Mouse (Mus musculus) hindbrain, embryonic 10.5 days (tissue): ENCODE results near the gene Rps6ka3. TPM values are rescaled to one million over a fixed set of nuclear protein-coding genes. Genes with fewer than 3 reads are reported as not detected.

Experiments used
- DNase-seq: peaks from one replicate; pipeline ENCODE4 v3.0.0-alpha.2; 2017; ENCODE audit warnings: low spot score
- H3K27ac ChIP-seq: fragments of 300-500 bp; sonication (generic); 2 replicates; pipeline ENCODE4 v1.5.1; 2016; ENCODE audit warnings: mild to moderate bottlenecking, moderate library complexity
- H3K27me3 ChIP-seq: fragments of 300-500 bp; sonication (generic); 2 replicates; pipeline ENCODE4 v1.6.1; 2016; ENCODE audit warnings: mild to moderate bottlenecking; ENCODE audit not compliant: poor library complexity, insufficient read depth, severe bottlenecking
- H3K36me3 ChIP-seq: fragments of 300-500 bp; sonication (generic); 2 replicates; pipeline ENCODE4 v1.6.1; 2016; ENCODE audit warnings: mild to moderate bottlenecking, moderate library complexity
- H3K4me1 ChIP-seq: fragments of 300-500 bp; sonication (generic); replicated peaks from 2 replicates; pipeline ENCODE4 v1.6.1; 2016; ENCODE audit warnings: mild to moderate bottlenecking
- H3K4me3 ChIP-seq: fragments of 300-500 bp; sonication (generic); 2 replicates; pipeline ENCODE4 v1.5.1; 2016; ENCODE audit warnings: mild to moderate bottlenecking, moderate library complexity
- H3K9me3 ChIP-seq: fragments of 300-500 bp; sonication (generic); 2 replicates; pipeline ENCODE4 v1.6.1; 2016; ENCODE audit warnings: mild to moderate bottlenecking, moderate library complexity
- WGBS: fragments of 180-500 bp; shearing (Covaris S2); methylation state at CpG from one replicate; pipeline ENCODE4 v1.1.7; 2016; 5-methylcytosine and 5-hydroxymethylcytosine counted together
- polyA plus RNA-seq: library from polyadenylated mRNA; unstranded; fragments of >200 nt; fragmentation: Nextera tagmentation; extraction: Ambion mirVana; gene quantifications from 2 replicates; pipeline ENCODE4 v1.2.1, GENCODE M21; 2016

The Rps6ka3 gene
- polyA plus RNA-seq, 1 experiment from 2014 or later: 3.1 TPM

DNA sequence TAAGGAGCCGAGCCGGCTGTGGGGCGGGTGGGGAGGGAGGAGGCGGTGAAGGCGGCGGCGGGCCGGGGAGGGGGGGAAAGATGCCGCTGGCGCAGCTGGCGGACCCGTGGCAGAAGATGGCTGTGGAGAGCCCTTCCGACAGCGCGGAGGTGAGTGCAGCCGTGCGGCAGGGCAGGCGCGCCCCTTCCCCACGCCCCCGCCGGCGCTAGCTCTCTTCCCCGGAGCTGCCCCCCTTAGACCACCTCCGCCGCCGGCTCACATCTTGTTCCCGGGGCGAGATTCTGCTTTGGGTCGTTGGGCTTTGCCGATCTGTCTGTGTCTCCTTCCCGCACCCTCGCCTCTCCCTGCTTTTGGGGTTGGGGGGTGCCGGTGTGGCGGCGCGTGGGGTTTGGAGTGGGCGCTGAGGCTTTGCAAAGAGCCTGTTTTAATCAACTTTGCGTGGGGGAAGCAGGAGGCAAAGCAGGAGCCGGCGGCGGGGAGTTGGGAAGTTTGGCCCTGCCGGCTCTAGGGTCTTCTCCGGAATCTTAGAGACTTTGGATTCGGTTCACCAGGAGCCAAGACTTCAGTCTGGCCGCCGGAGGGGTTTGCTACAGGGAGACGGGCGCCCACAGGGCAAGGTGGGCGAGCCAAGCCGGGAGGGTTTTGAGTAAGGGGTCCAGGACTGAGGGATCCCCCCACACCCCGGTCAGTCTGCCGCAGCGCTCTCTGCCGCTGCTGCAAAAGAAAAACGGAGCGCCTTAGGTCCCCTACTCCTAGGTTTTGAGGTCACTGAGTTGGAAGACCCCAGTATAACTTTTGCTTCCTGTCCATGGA is 46.1 kb downstream of the Rps6ka3 start:
- H3K27ac ChIP-seq: peak overlapping the region; percentile 91
- H3K4me3 ChIP-seq: peak overlapping the region; percentile 72
- peaks cover 5% of the 10 kb centered on the region for H3K4me1 ChIP-seq
- peaks cover 27% of the 10 kb centered on the region for H3K27me3 ChIP-seq
- H3K36me3 ChIP-seq: no peaks in the 10 kb centered on the region
- WGBS: 13% methylated on average over 48 of the region's 57 CpGs
- peaks cover 5% of the 10 kb centered on the region; the same call in 1 of the 2 replicates for H3K9me3 ChIP-seq
- DNase-seq: peak; percentile 31

DNA sequence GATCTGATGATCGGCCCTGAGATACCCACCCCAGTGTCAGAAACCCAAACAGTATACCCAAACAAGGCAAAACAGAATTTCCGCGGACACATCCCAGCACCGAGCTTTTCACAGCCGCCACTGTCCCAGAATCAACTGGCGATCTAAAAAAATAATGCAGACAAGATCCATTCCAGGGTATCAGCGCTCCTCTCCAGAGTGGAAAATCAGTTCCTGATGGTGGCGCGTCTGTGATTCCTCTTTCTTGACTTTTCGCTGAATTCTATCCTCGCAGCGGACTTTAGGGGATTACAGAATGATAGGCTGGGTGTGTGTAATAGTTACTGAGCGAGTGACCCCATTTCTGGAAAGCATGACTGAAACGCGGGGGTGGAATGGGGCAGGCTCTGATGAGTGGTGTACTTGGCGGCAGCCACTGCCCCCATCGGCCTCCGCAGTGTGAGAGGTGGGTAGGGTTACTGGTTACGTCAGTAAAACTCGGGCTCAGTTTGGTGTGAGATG is 46.9 kb downstream of the Rps6ka3 start:
- no peaks in the 10 kb centered on the region for H3K36me3 ChIP-seq
- WGBS: 12% methylated on average over 20 of the region's 20 CpGs
- peaks cover 27% of the 10 kb centered on the region for H3K27me3 ChIP-seq
- peaks cover 5% of the 10 kb centered on the region; the same call in 1 of the 2 replicates for H3K9me3 ChIP-seq
- H3K27ac ChIP-seq: peak overlapping the region; percentile 91
- H3K4me3 ChIP-seq: peak overlapping the region; percentile 72
- peaks cover 5% of the 10 kb centered on the region for H3K4me1 ChIP-seq
- DNase-seq: peak; percentile 45

DNA sequence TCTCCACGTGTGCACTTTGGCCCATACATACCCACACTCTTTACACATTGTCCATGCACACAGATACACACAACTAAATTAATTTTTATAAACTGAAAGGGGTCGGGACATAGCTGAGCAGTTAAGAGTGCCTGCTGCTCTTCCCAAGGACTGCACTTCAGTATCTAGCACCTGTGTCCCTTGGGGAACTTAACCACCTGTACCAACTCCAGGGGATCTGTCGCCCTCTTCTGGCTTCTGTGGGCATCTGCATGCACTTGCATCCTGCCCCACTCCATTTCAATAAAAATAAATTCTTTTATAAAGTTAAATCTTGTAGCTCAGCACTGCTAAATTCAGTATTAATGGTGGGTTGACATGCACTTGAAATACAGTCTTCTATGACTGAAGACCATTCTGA is 54.6 kb downstream of the Rps6ka3 start:
- 49% methylated on average over 3 of the region's 3 CpGs for WGBS
- H3K36me3 ChIP-seq: no peaks in the 10 kb centered on the region
- no peaks in the 10 kb centered on the region for H3K27me3 ChIP-seq
- no peak overlapping the region for H3K27ac ChIP-seq
- DNase-seq: no peak
- no peak overlapping the region for H3K4me3 ChIP-seq
- H3K9me3 ChIP-seq: no peaks in the 10 kb centered on the region
- H3K4me1 ChIP-seq: no peaks in the 10 kb centered on the region

DNA sequence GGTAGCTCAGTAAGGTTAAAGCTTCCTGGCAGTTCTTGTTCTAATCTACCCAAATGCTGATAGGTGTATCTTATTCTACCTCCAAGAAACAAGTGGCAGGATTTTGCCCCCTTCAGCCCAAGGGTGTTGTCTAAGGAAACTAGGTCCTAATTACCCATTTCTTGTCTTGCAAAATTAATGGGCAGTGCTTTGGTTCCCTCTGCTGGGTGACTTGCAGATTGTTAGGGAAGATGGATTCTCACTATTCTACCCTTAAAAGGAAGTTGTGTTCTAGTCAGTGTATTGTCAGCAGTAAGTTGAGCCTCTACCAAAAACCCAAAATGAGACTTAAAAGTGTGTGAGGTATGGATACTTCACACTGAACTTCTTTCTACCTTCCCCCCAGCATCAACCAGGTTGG is 59.0 kb downstream of the Rps6ka3 start:
- no peaks in the 10 kb centered on the region; the same call in 1 of the 2 replicates for H3K27me3 ChIP-seq
- H3K9me3 ChIP-seq: no peaks in the 10 kb centered on the region
- no peak overlapping the region for H3K4me3 ChIP-seq
- H3K36me3 ChIP-seq: no peaks in the 10 kb centered on the region
- no peaks in the 10 kb centered on the region for H3K4me1 ChIP-seq
- H3K27ac ChIP-seq: no peak overlapping the region
- no peak for DNase-seq

DNA sequence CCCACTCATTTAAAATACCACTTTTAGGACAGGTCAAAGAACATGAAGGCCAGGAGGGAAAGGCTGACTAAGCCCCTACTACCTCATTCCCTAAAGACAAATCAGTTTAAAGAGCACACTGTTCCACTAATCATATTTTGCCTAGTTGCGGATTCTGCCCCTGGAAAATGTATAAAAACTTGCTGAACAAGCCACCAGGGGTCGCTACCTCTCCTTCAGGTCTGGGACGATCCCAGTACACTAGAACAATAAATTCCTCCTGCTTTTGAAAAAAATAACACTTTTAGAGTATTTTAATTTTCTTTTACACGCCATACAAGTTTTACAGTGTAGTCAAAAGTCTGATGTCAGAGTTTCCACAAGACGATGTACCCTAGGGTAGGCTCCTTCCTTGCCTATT is 76.7 kb downstream of the Rps6ka3 start:
- WGBS: 73% methylated on average over 5 of the region's 5 CpGs

DNA sequence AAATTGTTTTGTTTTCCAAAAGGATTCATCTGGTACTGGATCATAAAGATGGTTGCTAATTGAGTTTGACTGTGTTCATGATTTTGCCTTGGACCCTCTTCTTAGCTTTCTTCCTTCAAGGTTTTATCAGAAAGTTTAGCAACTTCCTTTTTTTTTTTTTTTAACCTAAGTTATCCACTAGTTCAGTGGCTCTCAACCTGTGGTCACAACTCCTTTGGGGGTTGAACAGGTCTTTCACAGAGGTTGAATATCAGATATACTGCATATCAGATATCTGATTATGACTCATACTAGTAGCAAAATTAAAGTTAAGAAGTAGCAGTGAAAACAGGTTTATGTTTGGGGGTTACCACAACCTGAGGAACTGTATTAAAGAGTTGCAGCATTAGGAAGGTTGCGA is 85.8 kb downstream of the Rps6ka3 start:
- Histone ChIP-seq H3K36me3 (no peaks in the 10 kb centered on the region; the same call in 1 of the 2 replicates), H3K4me3 (no peak overlapping the region), H3K4me1 (no peaks in the 10 kb centered on the region), H3K27ac (no peak overlapping the region), H3K9me3 (no peaks in the 10 kb centered on the region), H3K27me3 (no peaks in the 10 kb centered on the region)
- 86% methylated on average over 1 of the region's 1 CpGs for WGBS
- no peak for DNase-seq

More for the DNA sequence above, 76.7 kb downstream of the Rps6ka3 start:
- H3K27me3 ChIP-seq: no peaks in the 10 kb centered on the region
- no peak for DNase-seq
- H3K4me1 ChIP-seq: no peaks in the 10 kb centered on the region
- no peak overlapping the region for H3K27ac ChIP-seq
- no peaks in the 10 kb centered on the region for H3K36me3 ChIP-seq
- H3K9me3 ChIP-seq: no peaks in the 10 kb centered on the region
- H3K4me3 ChIP-seq: no peak overlapping the region

DNA sequence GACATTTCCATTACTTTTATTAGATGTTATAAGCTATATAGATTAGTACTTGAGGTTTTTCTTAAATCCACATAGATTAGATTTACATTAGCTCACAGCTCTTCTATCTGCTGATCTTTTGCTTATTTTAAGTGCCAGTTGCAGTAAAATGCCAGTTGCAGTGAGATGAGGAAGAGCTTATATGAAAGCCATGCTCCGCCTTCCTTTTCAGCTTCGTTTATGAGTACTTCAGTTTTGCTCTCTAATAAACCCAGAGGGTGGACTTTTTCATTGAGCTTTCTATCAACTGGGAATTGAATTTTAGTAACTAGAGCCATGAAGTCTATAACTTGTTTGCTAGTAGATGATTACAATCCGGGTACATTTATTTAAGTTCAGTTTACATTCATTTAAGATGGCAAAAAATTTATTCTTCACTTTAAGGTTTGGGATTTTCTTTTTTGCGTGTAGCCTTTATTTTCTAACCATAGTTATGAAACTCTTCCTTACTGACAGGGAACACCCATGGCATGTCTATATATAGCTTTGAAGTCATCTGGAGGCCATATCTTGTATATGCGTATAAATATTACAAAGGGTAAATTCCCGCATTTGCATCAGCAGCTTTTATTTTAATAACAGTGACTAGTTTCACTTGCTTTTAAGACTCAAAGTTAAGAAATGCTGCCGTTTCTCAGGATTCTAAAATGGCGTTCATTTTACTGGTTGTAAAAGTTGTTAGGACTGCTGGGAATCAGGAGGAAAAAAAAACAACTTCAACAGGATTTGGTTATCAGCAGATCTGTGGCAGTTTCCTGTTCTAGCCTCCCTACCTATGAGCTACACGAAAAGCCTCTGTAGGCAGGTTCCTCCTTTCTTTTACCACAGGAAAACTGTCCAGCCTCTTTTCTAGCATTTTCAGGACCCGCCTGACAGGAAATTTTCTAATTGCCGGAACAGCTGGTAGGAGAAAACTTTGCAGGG is 92.5 kb downstream of the Rps6ka3 start:
- Histone ChIP-seq H3K4me1 (no peaks in the 10 kb centered on the region), H3K27me3 (no peaks in the 10 kb centered on the region), H3K4me3 (no peak overlapping the region), H3K9me3 (no peaks in the 10 kb centered on the region), H3K27ac (no peak overlapping the region), H3K36me3 (no peaks in the 10 kb centered on the region)
- no peak for DNase-seq
- 84% methylated on average over 11 of the region's 11 CpGs for WGBS

DNA sequence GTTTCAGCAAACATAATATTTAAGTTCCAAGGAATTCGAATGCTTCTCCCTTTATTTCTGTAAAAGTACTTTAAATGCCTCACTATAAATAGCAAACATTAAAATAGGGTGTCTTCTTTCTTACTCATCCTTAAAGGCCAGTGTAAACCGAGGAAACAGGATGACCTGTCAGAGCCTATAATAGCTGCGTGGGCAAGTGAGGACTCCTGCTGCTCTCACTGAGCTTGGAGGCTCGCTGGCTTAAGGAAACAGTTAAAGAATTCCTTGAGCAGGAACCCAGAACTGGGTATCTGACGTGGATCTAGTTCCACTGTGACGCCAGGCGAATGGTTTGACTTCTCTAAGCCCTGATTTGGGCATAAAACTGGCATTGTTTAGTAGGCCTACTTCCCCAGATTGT is 105.2 kb downstream of the Rps6ka3 start:
- H3K9me3 ChIP-seq: no peaks in the 10 kb centered on the region

DNA sequence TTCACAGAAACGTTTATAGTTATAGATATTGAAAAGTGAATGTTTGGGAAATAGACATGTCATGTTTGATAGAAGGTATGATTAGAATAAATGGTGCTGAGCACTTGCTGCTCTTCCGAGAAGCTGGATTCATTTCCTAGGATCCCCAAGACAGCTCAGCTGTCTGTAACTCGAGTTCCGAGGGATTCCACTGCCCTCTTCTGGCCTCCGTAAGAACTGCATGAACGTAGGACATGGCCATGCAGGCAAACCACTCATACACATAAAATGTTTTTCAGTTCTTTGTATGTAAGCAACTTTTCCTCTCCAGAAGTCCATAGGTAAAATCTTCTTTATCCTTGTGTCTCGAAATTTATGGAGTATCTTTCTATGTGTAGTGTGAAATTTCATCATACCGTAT is 111.2 kb downstream of the Rps6ka3 start:
- peak; percentile 51 for DNase-seq
- 32% methylated on average over 8 of the region's 8 CpGs for WGBS

More for the DNA sequence above, 105.2 kb downstream of the Rps6ka3 start:
- DNase-seq: no peak
- 66% methylated on average over 7 of the region's 7 CpGs for WGBS
- H3K4me1 ChIP-seq: no peaks in the 10 kb centered on the region
- peaks cover 6% of the 10 kb centered on the region; the same call in 1 of the 2 replicates for H3K36me3 ChIP-seq
- no peak overlapping the region for H3K27ac ChIP-seq
- no peaks in the 10 kb centered on the region for H3K27me3 ChIP-seq
- no peak overlapping the region for H3K4me3 ChIP-seq

DNA sequence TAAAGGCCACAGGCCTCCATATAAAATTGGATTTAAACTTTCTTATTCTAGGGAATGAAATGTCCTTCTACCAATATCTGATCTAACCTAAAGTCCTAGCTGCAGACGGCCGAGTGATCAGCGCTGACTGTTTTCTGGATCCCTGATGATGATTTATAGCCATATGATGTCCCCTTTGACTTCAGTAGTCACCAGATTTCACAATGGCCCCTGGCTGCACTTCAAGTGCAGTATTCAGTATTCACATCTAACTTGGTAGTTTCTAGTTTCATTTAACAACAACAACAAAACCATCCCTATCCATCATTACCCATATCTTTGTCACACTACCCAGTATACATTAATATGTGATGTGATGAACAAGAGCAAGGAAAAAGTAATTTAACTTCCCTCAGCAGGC is 154.4 kb downstream of the Rps6ka3 start:
- Histone ChIP-seq H3K4me1 (no peaks in the 10 kb centered on the region), H3K36me3 (peaks cover 23% of the 10 kb centered on the region), H3K27me3 (peaks cover 5% of the 10 kb centered on the region; the same call in 1 of the 2 replicates), H3K4me3 (no peak overlapping the region), H3K9me3 (no peaks in the 10 kb centered on the region), H3K27ac (no peak overlapping the region)
- no peak for DNase-seq
- WGBS: 96% methylated on average over 3 of the region's 3 CpGs

More for the DNA sequence above, 111.2 kb downstream of the Rps6ka3 start:
- H3K9me3 ChIP-seq: no peaks in the 10 kb centered on the region
- H3K27ac ChIP-seq: no peak overlapping the region
- H3K27me3 ChIP-seq: no peaks in the 10 kb centered on the region
- H3K36me3 ChIP-seq: peaks cover 8% of the 10 kb centered on the region; the same call in 1 of the 2 replicates
- no peak overlapping the region for H3K4me3 ChIP-seq
- no peaks in the 10 kb centered on the region for H3K4me1 ChIP-seq

DNA sequence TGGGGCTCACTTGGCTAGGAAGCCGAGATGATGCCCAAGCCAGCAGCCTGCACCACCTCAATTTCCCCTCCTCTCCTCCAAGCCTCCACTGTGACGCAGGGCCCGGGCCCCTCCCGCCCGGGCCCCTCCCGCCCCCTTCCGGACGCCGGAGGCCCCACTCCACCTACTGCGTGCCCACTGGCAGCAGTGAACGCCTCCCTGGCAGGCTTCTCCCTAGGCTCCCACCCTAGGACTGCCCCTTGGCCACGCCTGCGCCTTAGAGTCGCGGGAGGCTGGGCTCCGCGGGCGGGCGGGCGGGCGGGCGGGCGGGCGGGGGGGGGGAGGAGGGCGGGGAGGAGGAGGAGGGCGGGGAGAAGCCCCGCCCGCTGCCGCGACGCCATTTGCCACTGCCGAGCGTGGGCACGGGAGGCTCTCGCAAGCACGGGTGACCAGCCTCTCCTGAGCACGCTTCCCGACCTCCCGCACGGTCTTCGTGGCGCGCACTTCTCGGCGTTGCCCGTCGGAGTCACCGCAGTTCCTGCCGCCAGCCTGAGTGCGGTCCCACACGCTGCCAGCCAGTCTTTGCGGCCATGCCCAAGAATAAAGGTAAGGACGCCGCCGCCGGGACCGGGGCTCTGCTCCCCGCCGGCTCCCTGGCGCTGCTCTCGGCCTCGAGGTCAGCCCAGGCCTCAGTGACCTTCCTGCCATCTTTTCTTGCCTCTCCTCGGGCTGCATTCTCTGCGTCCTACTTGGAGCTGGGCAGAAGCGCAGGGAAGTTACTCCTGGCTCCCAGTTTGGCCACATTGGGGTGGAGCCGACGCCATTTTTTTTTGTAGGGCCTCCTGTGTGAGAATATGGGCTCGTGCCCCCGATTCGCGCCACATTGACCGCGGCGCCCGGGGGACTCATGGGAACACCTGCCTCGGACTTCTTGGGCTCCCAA is 162.0 kb downstream of the Rps6ka3 start, which contains the start of gene Eif1ax:
Gene Eif1ax, plus strand, starts transcription at position 348 of the 922 bp plus-strand sequence.
- Histone ChIP-seq H3K4me1 (peaks cover 7% of the 10 kb centered on the region), H3K27ac (peak within 1 kb of the TSS; percentile 92), H3K27me3 (peaks cover 5% of the 10 kb centered on the region; the same call in 1 of the 2 replicates), H3K4me3 (peak within 1 kb of the TSS; percentile 69), H3K36me3 (peaks cover 22% of the 10 kb centered on the region), H3K9me3 (no peaks in the 10 kb centered on the region)
- 17% methylated on average over 62 of the region's 76 CpGs for WGBS
- DNase-seq: peak; percentile 71

DNA sequence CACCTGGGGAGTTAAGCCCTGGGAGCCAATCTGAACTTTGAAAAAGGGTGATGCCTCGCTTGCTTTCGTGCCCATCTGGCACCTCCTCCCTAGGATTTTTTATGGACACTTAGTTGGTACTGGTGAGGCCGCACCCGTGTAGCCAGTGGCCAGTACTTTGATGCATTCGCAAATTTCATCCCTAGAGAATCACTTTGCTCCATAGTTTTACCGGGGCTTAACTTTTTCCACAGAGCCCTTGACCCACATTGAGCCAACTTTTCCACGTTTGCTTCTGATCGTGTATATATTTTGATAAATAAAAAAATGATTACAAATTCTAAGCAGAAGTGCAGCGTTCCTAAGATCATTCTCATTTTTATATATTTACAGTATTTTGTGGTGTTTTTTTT is 162.6 kb downstream of the Rps6ka3 start:
- Histone ChIP-seq H3K4me3 (peak overlapping the region; percentile 69), H3K4me1 (peaks cover 7% of the 10 kb centered on the region), H3K36me3 (peaks cover 28% of the 10 kb centered on the region), H3K9me3 (no peaks in the 10 kb centered on the region), H3K27ac (peak overlapping the region; percentile 92), H3K27me3 (peaks cover 5% of the 10 kb centered on the region; the same call in 1 of the 2 replicates)
- no peak for DNase-seq
- 22% methylated on average over 9 of the region's 9 CpGs for WGBS
